Mouse (Mus musculus): ENCODE measurements around the gene Borcs6. TPM values are rescaled to one million over a fixed set of nuclear protein-coding genes. Genes with fewer than 3 reads are reported as not detected.
A peak's percentile ranks its signal among the peaks of the same experiment; 100 is the strongest.

Gene Borcs6
- polyA plus RNA-seq, 1 experiment from 2014 or later: 9.8 TPM

DNA sequence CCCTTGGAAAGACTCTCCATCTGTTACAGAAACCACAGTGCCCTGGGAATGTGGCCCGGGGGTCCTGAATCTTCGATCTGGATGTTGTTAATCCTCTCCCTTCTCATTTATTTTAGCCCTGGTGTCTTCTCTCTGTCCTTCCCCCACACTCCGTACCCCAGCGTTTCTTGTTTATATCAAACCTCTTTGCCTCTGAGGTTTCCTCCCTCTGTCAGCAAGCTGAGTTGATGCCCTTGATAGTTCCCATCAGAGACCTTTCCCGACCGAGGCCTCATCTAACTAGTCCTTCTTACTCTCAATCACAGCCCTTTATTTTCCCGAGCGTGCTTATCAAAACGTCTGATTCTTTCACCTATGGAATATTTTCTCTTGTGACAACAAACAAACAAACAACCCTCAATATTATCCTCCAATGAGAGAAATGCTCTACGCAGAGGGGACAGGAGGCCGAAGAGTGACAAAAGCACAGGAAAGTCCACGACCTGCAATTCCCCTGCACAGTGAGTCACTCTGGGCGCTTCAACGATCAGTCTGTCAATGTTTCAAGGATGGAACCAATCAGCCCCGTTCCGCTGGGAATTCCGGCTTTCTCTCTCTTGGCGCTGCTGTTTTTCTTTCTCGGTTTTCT is 674 bp upstream of the Borcs6 start:
- Histone ChIP-seq H3K27me3 (ENCODE audit: control insufficient read depth, insufficient read depth, low read length) (no peaks in the 10 kb centered on the region), H3K9me3 (ENCODE audit: control insufficient read depth, low read length) (no peaks in the 10 kb centered on the region), H3K9ac (ENCODE audit: low read length) (peak overlapping the region; percentile 50), H3K27ac (ENCODE audit: low read depth, low read length) (peak overlapping the region; percentile 4), H3K4me3 (ENCODE audit: low read depth, low read length) (peak overlapping the region; percentile 63), H3K4me2 (peak overlapping the region; percentile 67), H3K4me1 (ENCODE audit: control insufficient read depth, insufficient read depth, low read length) (peaks cover 14% of the 10 kb centered on the region), H3K36me3 (ENCODE audit: control insufficient read depth, insufficient read depth, low read length) (0 out of 2 replicates have a peak, but pooled peaks cover 2% of the 10 kb centered on the region)
- peak; percentile 92 for DNase-seq (ENCODE audit: low spot score, missing footprints)
- WGBS: 2% methylated on average over 19 of the region's 19 CpGs
- peak; percentile 30 for ATAC-seq (ENCODE audit: low FRiP score)

GRCm38 (mm10) chr11:69059975-69060411 is 476 bp downstream of the Borcs6 start:
- peak; percentile 9; the same call in 1 of the 2 replicates for ATAC-seq (ENCODE audit: low FRiP score)
- Histone ChIP-seq H3K9ac (ENCODE audit: low read length) (peak overlapping the region; percentile 77), H3K4me3 (ENCODE audit: low read depth, low read length) (peak overlapping the region; percentile 63), H3K27ac (ENCODE audit: low read depth, low read length) (peak overlapping the region; percentile 71), H3K4me1 (ENCODE audit: control insufficient read depth, insufficient read depth, low read length) (peaks cover 16% of the 10 kb centered on the region), H3K9me3 (ENCODE audit: control insufficient read depth, low read length) (no peaks in the 10 kb centered on the region), H3K36me3 (ENCODE audit: control insufficient read depth, insufficient read depth, low read length) (no peaks in the 10 kb centered on the region), H3K27me3 (ENCODE audit: control insufficient read depth, insufficient read depth, low read length) (no peaks in the 10 kb centered on the region), H3K4me2 (peak overlapping the region; percentile 94)
- DNase-seq (ENCODE audit: low spot score, missing footprints): no peak
- 0% methylated on average over 48 of the region's 49 CpGs for WGBS

- Histone ChIP-seq H3K27ac (ENCODE audit: low read depth, low read length) (peak overlapping the region; percentile 71; the same call in 1 of the 2 replicates), H3K4me3 (ENCODE audit: low read depth, low read length) (peak overlapping the region; percentile 63), H3K4me1 (ENCODE audit: control insufficient read depth, insufficient read depth, low read length) (peaks cover 16% of the 10 kb centered on the region), H3K27me3 (ENCODE audit: control insufficient read depth, insufficient read depth, low read length) (no peaks in the 10 kb centered on the region), H3K9me3 (ENCODE audit: control insufficient read depth, low read length) (no peaks in the 10 kb centered on the region), H3K9ac (ENCODE audit: low read length) (peak overlapping the region; percentile 77), H3K36me3 (ENCODE audit: control insufficient read depth, insufficient read depth, low read length) (no peaks in the 10 kb centered on the region), H3K4me2 (peak overlapping the region; percentile 94)
- DNase-seq (ENCODE audit: low spot score, missing footprints) (peak; percentile 93), ATAC-seq (ENCODE audit: low FRiP score) (no peak)
- under 1% methylated on average over 40 of the region's 40 CpGs for WGBS
These were observed 1.1 kb downstream of the Borcs6 start for GRCm38 (mm10) chr11:69060448-69061254.

GRCm38 (mm10) chr11:69061255-69061912 is 1.9 kb downstream of the Borcs6 start:
- Histone ChIP-seq H3K4me3 (ENCODE audit: low read depth, low read length) (peak overlapping the region; percentile 63), H3K4me1 (ENCODE audit: control insufficient read depth, insufficient read depth, low read length) (peaks cover 22% of the 10 kb centered on the region), H3K4me2 (peak overlapping the region; percentile 94), H3K9me3 (ENCODE audit: control insufficient read depth, low read length) (no peaks in the 10 kb centered on the region), H3K27ac (ENCODE audit: low read depth, low read length) (no peak overlapping the region), H3K9ac (ENCODE audit: low read length) (peak overlapping the region; percentile 77), H3K27me3 (ENCODE audit: control insufficient read depth, insufficient read depth, low read length) (no peaks in the 10 kb centered on the region), H3K36me3 (ENCODE audit: control insufficient read depth, insufficient read depth, low read length) (no peaks in the 10 kb centered on the region)
- whole genome bisulfite sequencing: 7% methylated on average over 17 of the region's 17 CpGs
- ATAC-seq (ENCODE audit: low FRiP score) (no peak), DNase-seq (ENCODE audit: low spot score, missing footprints) (peak; percentile 79)

- under 1% methylated on average over 17 of the region's 17 CpGs for WGBS
- no peaks in the 10 kb centered on the region for H3K36me3 ChIP-seq (ENCODE audit: control insufficient read depth, insufficient read depth, low read length)
- no peak overlapping the region for H3K27ac ChIP-seq (ENCODE audit: low read depth, low read length)
- no peaks in the 10 kb centered on the region for H3K9me3 ChIP-seq (ENCODE audit: control insufficient read depth, low read length)
- H3K9ac ChIP-seq (ENCODE audit: low read length): no peak overlapping the region
- ATAC-seq (ENCODE audit: low FRiP score): no peak; the same call in 1 of the 2 replicates
- no peaks in the 10 kb centered on the region for H3K27me3 ChIP-seq (ENCODE audit: control insufficient read depth, insufficient read depth, low read length)
- H3K4me3 ChIP-seq (ENCODE audit: low read depth, low read length): peak overlapping the region; percentile 74
- peak; percentile 99 for DNase-seq (ENCODE audit: low spot score, missing footprints)
- peaks cover 26% of the 10 kb centered on the region for H3K4me1 ChIP-seq (ENCODE audit: control insufficient read depth, insufficient read depth, low read length)
- H3K4me2 ChIP-seq: peak overlapping the region; percentile 67
These were observed 2.8 kb downstream of the Borcs6 start for GRCm38 (mm10) chr11:69062194-69062760.

DNA sequence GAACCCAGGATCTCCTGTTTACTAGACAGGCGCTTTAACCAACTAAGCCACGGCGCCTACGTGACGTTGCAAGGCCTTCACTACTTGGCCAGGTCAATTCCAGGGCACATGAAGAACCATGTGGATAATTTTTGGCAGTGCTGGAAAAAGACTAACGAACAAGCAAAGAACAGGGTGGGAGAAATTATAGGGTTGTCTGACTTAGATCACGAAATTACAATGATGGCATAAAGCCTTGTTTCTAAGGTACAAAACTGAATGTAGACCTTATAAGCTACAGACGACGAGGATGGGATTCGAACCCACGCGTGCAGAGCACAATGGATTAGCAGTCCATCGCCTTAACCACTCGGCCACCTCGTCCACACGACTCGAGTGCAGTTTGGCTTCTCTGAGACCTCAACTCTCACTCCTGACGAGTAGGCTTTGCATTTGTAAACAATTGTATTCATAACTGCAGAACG is 3.3 kb downstream of the Borcs6 start:
- Histone ChIP-seq H3K4me1 (ENCODE audit: control insufficient read depth, insufficient read depth, low read length) (peaks cover 26% of the 10 kb centered on the region), H3K36me3 (ENCODE audit: control insufficient read depth, insufficient read depth, low read length) (no peaks in the 10 kb centered on the region), H3K4me2 (peak overlapping the region; percentile 67), H3K9me3 (ENCODE audit: control insufficient read depth, low read length) (no peaks in the 10 kb centered on the region), H3K4me3 (ENCODE audit: low read depth, low read length) (peak overlapping the region; percentile 74), H3K27me3 (ENCODE audit: control insufficient read depth, insufficient read depth, low read length) (no peaks in the 10 kb centered on the region), H3K9ac (ENCODE audit: low read length) (peak overlapping the region; percentile 49; the same call in 1 of the 2 replicates), H3K27ac (ENCODE audit: low read depth, low read length) (peak overlapping the region; percentile 48; the same call in 1 of the 2 replicates)
- DNase-seq (ENCODE audit: low spot score, missing footprints): peak; percentile 100
- ATAC-seq (ENCODE audit: low FRiP score): peak; percentile 63
- WGBS: under 1% methylated on average over 19 of the region's 19 CpGs

GRCm38 (mm10) chr11:69063413-69064201 is 4.1 kb downstream of the Borcs6 start:
- H3K4me1 ChIP-seq (ENCODE audit: control insufficient read depth, insufficient read depth, low read length): peaks cover 26% of the 10 kb centered on the region
- peak overlapping the region; percentile 73 for H3K9ac ChIP-seq (ENCODE audit: low read length)
- DNase-seq (ENCODE audit: low spot score, missing footprints): peak; percentile 100
- H3K4me2 ChIP-seq: peak overlapping the region; percentile 67
- 0 out of 2 replicates have a peak, but pooled peaks have one; percentile 20 for ATAC-seq (ENCODE audit: low FRiP score)
- H3K27me3 ChIP-seq (ENCODE audit: control insufficient read depth, insufficient read depth, low read length): no peaks in the 10 kb centered on the region
- no peaks in the 10 kb centered on the region for H3K36me3 ChIP-seq (ENCODE audit: control insufficient read depth, insufficient read depth, low read length)
- WGBS: under 1% methylated on average over 31 of the region's 31 CpGs
- peak overlapping the region; percentile 60 for H3K27ac ChIP-seq (ENCODE audit: low read depth, low read length)
- H3K4me3 ChIP-seq (ENCODE audit: low read depth, low read length): peak overlapping the region; percentile 74
- H3K9me3 ChIP-seq (ENCODE audit: control insufficient read depth, low read length): no peaks in the 10 kb centered on the region

Data from midbrain, embryonic 11.5 days (tissue).